Mouse (Mus musculus) mouse embryonic stem cell (cell line): ENCODE measurements around the gene Hgd.

Source experiments
- in situ Hi-C, 2 experiments: fragments of 300-500 bp; cut with MboI; formaldehyde crosslinking; loops; 1 replicate in 1 of 2; 3 replicates in 1 of 2; pipeline ENCODE4 v1.14.3; 2019 to 2020; ENCODE audit warnings: low sequenced_read_pairs in 2 of 2, low pct_unique_long_range_greater_than_20kb in 1 of 2, mixed read lengths in 1 of 2; ENCODE audit not compliant: unreplicated experiment in 1 of 2

Gene Hgd

DNA sequence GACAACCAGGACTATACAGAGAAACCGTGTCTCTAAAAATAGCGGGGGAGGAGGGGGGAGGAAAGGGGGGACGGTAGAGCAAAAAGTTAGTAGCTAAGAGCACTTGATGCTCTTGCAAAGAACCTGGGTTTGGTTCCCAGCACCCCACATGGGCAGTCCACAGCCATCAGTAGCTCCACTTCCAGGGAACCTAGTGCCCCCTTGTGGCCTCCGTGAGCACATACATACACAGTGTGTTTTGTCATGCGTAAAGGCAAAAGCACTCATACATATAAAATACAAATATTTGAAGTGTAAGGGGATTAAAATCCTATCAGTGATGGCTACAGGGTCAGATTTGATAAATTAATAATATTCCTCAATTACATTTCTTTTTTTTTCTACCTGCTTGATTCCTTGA is 6.9 kb upstream of the Hgd start:
- in situ Hi-C loops = no loop called here

DNA sequence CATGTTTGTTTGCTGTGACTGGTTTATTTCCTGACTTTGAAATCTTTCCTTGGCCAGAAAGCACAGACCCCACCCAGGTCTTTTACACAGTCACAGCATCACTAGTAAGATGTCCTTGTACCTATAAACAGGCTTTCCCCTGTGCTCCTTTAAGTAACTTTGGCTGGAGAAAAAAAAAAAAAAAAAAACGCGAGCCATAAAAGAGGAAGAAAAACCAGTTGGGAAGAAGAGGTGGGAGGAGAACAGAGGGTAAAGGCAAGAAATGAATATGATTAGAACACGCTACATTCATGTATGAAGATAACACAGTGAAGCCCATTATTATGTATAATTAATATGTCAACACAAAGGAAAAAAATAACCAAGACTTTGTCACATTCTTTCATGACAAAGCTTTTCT is 4.6 kb upstream of the Hgd start:
- in situ Hi-C loops = no loop called here

DNA sequence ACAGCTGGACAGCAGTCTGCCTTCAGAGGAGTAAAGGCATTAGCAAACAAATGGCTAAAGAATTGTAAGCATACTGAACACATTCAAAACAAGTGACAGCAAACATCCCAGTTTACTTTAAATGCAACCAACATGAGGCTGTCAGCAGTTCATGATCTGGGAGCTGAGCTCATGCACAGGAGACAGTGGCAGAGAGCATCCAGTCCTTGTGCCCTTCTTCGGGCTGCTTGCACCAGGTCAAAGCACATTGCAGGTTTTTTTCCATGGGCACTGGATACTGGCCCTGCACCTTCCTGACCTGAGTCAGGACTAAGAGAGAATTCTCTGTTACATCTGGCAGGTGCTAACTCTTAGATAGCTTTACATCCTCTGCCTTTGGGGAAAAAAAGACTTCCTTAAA is 362 bp upstream of the Hgd start:
- in situ Hi-C loops = no loop called here

DNA sequence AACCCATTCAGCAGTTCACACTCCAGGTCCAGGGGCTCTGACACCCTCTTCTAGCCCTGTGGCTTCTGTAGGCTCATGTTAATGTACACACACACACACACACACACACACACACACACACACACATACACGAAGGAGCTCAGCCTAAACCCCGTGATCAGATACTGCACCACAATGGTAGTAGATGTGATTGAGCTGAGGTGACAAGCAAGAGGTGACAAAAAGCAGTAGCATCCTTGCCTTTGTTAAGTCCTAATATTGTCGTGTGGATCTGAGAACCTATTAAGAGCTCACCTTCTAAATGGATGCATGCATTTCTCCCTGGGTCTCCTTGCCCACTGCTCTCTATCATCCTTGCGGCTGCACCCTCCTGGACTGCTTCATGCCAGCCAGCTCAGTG is 698 bp downstream of the Hgd start:
- in situ Hi-C loops = no loop called here

DNA sequence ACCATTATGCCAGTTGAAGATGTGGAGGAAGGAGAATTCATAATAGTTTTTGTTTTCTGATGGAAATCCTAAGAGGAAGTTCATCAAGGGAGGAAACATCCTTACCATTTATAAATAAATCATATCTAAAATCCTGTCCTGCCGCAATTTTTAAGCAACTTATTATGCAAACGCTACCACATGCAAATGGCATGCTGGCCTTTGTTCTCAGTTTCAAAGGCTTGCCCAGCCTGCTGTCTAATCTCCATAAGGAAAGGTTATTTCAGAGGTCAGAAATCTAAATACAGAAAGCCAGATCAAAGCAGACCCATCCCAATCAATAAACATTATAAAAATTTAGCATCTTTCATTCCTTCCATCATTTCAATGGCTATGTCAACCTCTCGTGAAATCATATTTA is 1.9 kb downstream of the Hgd start:
- in situ Hi-C loops = no loop called here

DNA sequence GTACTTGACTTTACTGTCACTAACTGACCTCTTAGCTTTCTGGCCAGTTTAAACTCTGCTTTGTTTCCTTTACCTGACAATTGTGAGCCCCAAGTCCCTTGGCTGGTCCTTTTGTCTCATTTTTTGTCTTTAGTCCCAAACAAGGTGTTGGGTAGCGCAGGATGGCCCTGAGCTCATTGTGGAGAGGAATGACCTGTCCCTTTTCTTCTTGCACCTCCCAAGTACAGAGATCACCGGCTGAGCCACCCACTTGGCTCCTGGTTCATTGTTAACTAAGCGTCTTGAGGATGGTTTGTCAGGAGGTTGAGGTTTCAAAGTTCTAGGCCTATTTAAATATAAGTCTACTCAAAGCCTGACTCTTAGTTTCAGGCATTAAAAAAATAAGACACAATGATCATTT is 3.4 kb downstream of the Hgd start:
- in situ Hi-C loops = no loop called here

DNA sequence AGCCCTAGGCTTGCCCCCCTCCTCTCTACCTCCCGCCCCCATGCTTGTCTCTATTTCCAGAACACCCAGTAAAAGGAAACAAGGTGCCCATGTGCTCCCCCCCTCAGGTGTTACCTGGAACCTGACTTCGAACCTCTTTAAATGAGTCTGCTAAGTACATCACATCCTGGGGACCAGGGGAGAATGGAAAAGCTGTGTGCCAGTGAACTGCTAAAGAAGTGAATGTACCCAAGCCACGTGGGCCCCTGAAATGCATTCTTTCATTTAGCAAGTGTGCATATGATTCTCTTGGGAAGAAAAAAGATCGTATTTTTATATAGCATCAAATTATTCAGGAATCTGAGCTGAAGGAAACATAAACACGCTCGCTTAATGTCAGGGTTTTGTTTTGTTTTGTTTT is 3.8 kb downstream of the Hgd start:
- in situ Hi-C loops = no loop called here

DNA sequence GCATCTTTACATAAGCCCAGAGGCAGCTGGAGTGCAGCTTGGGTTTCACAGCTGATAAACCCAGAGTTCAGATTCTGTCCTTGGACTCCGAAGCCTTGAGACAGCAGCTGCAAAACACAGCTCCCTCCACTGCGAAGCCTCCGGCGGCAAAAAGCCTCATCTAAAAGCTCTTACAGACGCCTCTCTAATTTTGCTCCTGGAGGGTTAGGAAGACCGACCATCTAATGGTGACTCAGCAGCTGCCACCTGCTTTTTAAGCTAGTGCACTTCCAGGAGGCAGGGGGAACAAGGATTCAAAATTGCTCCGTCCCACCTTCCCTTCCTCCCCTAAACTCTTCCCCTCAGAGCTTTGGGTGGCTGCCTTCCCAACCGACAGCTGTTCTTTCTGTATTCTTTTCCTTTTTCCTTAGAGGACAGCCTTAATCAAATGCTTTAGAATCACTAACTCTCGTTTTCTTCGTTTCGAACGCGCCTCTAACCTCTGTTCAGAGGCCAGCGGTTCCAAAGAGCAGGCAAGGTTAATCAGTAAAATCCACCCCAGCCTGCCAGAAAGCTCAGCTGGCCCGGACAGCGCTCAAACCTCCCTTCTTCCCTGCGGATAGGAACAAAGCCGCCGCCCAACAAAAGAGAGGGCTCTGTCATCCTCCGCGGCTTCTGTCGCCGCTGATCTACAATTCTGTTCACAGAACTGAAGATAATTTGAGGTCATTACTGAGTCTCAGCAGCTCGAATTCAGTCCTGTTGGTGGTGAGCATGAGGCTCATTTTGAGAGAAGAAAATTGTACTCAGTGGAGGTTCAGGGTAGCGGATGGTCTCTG is 4.5 kb downstream of the Hgd start:
- in situ Hi-C loops = no loop called here

DNA sequence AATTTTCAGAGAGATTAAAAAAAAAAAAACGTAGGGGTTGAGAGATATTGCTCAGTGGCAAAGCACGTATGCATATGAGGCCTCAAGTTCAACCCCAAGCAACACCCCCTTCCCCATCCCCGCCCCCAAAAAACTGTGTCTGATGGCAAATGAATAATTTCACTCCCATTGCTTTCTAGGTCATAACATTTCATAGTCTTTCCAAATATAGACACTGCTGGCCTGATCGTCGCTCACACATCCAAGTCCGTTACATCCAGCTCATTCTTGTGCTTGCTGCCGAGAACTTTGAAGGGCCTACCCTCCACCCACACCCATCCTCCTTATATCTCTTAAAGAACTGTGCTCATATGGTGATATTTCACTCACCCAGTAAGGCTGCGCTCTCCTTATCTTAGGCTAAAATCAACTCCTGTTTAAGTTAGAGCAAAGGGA is 5.2 kb downstream of the Hgd start:
- in situ Hi-C loops = no loop called here

DNA sequence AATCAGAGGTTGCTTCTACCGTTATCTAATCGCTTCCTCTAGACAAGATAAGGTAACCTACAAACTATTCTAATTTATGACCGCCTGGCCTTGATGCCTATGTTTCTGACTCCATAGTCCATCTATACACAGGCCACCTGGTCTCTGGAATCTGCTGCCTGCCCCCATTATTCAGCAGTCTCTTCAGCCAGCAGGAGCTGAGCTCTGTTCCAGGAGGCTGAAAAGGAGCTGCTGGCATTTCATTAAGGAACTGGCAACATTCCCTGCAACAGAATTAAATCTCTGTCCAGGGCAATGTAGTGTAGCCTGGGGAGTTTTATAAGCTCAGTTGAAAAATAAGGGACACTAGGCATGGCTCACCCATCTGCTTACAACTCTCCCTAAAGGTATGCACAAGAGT is 11.0 kb downstream of the Hgd start:
- in situ Hi-C loops = no loop called here

DNA sequence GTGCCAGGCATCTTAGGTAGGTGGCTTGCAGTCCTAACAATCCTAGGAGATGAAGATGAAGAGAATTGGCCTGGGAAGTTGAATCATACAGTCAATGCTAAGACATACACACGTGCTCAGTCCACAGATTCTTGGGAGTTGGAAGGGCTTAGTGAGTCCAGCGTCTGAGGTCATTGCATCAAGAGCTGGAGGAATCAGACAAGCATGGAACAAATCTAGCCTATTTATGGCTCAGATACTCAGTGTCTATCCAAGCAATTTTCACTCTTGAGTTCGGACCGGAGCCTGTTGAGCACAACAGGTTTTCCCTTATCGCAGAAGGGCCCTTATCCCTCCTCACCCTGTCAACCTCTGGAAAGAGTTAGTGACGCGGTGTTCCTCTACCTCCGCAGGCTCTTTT is 11.6 kb downstream of the Hgd start:
- in situ Hi-C loops = no loop called here

DNA sequence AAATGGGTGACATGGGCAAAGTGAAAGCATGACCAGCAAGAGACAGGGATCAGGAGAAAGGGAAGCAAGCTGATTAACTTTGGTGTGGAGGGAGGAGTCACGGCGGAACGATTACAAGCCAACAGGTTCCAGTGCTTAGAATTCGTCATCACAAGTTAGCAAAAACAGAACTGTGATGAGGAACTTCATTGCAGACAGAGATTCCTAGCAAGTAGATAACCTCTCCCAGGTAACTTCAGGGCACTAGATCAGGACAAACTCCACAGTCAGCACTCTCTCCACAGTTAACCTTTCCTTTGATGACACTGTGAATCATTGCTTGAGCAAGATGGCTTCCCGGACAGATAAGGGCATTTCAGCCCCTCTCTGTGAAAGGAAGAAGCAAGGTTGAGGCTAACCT is 17.5 kb downstream of the Hgd start:
- in situ Hi-C loops = no loop called here

DNA sequence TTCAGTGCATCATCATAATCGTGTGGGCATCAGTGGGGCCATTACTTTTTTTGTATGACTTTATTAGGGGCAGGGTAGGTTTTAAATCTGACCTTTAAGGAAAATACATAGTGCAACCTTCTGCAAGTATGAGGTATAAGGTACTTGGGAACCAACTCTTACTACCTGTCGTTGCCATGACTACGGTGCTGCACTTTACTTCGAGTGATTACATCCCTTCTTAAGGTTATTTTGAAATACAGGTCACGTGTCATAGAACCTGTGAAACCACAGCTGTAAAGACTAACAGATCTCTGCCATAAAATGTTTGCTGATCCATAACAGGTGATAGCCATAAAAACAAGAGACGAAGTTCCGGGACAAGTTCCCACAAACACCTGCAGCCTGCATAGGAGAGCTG is 18.5 kb downstream of the Hgd start:
- in situ Hi-C loops = no loop called here

DNA sequence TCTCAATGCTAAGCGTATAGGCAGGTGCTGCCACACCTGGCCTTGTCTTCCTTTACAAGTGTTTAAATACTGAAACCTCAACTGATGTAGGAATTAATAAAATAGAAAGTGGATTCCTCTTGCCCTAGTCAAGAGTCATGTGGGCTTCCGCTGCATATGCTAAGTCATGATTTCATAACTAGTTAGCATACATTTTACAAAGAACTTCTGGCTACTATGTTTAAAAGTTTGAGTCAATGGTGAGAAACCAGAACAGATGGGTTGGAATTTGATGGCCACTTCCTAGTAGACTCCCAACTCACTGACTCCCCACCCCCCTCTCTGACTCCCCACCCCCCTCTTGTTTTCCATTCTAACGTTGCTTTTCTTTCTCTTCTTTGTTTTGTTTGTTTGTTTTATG is 19.4 kb downstream of the Hgd start:
- in situ Hi-C loops = no loop called here

DNA sequence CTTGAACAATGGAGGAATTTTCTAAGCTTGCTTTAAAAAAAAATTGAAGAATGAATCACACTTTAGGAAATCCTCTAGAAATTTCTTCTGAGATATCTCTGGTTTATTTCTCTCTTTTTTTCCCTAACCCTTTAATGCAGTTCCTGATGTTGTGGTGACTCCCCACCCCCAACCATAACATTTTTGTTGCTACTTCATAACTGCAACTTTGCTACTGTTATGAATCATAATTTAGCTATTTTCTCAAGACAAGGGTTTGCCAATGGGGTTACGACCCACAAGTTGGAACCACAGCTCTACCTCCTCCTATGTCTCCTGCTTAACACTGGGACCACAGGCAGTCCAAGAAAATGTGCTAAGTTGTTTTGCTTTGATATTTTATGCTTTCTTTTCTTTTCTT is 23.5 kb downstream of the Hgd start:
- in situ Hi-C loops = no loop called here

DNA sequence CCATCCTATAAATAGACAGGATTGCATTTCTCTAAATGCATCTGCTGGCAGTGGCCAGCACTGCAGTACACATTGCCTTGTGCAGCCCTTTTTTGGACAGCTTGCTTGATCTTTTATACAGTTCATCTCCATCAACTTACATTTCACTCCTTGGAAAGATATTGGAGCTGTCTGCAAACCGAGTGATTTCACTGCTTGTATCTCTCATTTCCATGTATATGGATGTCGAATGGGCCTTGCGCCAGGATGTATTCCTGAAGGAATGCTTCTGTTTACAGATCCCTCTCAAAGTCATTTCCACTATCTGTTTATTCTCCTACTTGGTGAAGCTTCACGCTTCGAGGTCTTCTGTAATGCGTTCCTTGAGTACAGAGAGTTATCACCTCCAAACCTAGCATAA is 24.3 kb downstream of the Hgd start:
- in situ Hi-C loops = no loop called here

DNA sequence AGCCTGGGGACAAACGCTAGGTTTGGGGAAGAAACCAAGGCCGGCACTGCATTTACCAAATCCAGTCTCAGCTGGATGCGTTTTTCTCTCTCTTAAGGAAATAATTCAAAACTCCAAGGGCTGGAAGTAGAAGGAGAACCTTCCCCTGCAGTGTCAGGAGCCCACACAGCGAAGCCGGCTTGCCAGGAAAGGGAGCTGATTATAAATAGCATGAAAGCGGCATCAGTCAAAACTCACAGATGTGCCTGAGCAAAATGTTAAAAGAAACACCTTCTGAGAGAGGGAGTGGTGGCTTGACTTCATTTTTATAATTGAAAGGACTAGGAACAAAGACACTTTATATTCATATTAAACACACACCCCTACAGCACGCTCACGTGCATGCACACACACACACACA is 30.4 kb downstream of the Hgd start:
- in situ Hi-C loops = no loop called here

DNA sequence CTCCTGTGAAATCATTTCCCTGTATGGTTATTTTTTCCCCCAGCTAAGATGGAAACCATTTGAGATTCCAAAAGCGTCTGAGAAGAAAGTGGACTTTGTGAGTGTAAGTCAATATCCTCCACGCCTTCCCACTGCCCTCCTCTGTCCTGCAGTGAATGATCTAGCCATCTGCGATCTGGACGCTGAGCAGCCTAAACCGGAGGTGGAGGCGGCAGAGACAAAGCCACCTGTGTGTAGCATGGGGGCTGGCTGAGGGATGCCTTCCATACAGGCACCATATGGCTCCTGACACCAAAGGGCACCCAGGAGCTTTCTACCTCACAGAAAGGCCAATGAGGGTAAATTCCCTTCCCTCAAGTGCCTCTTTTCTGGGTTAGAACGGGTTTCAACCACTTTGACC is 31.1 kb downstream of the Hgd start:
- in situ Hi-C loops = no loop called here

DNA sequence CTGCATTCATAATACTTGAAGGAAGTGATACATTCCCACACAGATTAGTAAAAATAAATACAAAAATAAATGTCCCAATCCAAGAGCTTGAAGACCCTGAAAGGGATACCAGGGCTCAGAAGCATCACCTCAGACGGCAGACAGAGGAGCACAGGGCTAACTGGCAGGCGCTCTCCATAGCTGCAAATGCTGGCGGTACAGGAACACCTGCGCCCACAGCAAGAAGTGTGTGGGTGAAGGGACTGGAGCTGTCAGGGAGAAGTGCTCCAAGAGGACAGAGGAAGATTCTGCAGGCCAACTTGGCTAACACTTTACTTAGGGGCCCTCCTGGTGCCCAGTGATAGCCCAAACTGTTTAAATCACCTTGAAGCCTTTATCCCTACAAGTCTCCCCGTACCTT is 32.1 kb downstream of the Hgd start:
- in situ Hi-C loops = no loop called here

DNA sequence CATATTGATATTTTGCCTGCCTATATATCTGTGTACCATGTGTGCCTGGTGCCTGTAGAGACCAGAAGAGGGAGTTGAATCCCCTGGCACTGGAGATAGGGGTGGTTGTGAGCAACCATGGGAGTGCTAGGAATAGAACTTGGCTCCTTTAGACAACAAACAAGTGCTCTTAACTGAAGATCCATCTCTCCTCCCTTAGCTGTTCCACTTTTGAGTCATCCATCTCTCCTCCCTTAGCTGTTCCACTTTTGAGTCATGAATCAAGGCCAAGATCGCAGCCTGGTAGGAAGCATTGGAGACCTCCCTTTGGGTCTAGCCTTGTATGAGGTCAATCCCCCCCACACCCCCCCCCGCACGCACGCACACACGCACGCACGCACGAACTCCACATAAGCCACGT is 34.6 kb downstream of the Hgd start:
- in situ Hi-C loops = no loop called here

DNA sequence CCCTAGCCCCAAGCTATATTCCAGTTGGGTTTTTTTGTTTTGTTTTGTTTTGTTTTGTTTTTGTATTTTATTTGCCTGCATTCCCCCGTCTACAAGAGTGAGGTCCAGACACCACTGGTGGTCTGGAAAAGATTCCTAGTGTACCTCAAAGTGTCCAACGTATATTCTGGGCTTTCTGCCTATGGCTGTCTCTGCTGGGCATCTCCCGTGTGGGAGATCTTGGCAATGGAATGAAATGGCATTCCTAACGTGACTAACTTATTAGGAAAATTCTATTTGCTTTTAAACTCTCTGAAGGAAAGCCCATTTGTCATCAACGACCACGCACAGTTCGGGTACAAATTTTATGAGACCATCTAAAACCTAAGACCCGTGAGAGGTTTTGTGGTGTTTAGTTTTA is 35.5 kb downstream of the Hgd start:
- in situ Hi-C loops = no loop called here
